Mouse (Mus musculus) C2C12 (cell line): ENCODE data around the gene Nrxn3.

Experiments used
- CEBPB ChIP-seq: IDR thresholded peaks from one replicate; pipeline ENCODE4 v1.6.1; 2011; ENCODE audit warnings: low read depth, mild to moderate bottlenecking, control low read depth, moderate library complexity
- CTCF ChIP-seq: IDR thresholded peaks from one replicate; pipeline ENCODE4 v1.5.1; 2011; ENCODE audit not compliant: control insufficient read depth, insufficient read depth, insufficient read length
- MAX ChIP-seq: IDR thresholded peaks from one replicate; pipeline ENCODE4 v1.6.1; 2011; ENCODE audit warnings: mild to moderate bottlenecking, control low read depth
- MYOG ChIP-seq: IDR thresholded peaks from one replicate; pipeline ENCODE4 v1.6.1; 2011; ENCODE audit not compliant: control insufficient read depth, insufficient read length; ENCODE audit errors: extremely low read depth

DNA sequence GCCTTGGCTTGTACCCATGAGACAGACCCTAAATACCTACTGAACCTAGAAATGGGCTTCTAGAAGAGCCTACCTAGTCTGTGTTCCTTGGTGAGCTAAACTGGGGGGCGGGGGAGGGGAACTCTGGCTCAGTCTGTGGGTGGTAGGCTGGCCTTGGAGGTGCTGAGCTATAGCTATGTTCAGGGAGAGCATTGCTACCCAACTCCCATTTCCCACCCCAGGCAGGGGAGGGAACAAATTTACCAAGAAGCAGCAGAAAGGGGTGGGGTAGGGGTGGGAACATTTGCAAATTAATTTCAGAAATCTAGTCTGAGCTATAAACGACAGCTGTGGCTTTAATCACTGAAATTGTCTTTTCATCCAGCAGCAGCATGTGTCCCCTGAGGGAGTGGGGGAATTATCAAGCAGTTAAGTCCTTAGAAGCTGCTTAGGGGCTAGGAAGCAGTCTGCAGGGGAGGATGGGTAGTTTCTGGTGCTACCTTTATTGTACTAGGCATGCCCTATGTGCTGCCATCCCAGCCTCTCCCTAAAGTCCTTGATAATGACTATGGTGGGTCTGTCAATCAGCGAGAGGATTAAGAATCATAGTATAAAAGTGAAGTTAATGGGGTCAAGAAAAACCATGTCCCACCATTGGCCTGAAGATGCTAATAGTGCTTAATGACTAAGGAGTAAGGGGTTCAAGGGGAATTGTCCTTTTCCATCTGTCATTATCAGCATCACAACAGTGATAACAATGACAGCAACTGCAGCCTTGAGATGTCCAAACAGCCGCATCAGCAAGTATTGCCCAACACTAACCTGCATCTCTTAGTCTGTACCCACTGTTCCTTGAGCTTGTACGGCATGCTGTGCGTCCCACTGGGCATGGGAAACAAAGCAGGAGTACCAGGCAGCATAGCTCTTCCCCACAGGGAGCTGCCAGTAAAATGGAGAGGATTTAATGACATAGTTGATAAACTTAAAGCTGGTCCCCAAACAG, 560.0 kb downstream of the Nrxn3 start:
- TF ChIP-seq CTCF (no peak), MAX (no peak), CEBPB (no peak), MYOG (no peak)
